In genomic region chrX:36864609-36865328, GRCm38 (mm10) we compare ENCODE assay signal across 8 mouse cellular contexts. TPM values are rescaled to one million over a fixed set of nuclear protein-coding genes. Genes with fewer than 3 reads are reported as not detected.
DNase-seq lines count a peak whose midpoint lies in the region; ATAC-seq and TF ChIP-seq lines count a peak whose summit lies in the region.

No protein-coding gene starts in this region.

- no peaks in the 10 kb centered on the region for H3K27me3 ChIP-seq in embryonic facial prominence, embryonic 12.5 days
- no peaks in the 10 kb centered on the region for H3K27me3 ChIP-seq in intestine, embryonic 15.5 days (replicated peaks)
- H3K27me3 ChIP-seq in neural tube, embryonic 12.5 days (replicated peaks): no peaks in the 10 kb centered on the region

- DNase-seq in lung, adult 2 months: no peak
- DNase-seq in lung, postnatal 10 days: no peak
- DNase-seq in adrenal gland, adult 2 months: no peak
- no peak for DNase-seq in thymus, postnatal 25 days
- no peak for DNase-seq in right cerebral cortex, postnatal 10 days (ENCODE audit: low spot score in 2 of 2)

- H3K4me3 ChIP-seq in lung, adult 2 months (replicated peaks; ENCODE audit: extremely low read depth, low read depth, low read length): peak overlapping the region; percentile 71
- peak overlapping the region; percentile 43 for H3K4me3 ChIP-seq in embryonic facial prominence, embryonic 12.5 days
- H3K4me3 ChIP-seq in intestine, embryonic 15.5 days (replicated peaks): peak overlapping the region; percentile 38
- H3K4me3 ChIP-seq in neural tube, embryonic 12.5 days: no peak overlapping the region; the same call in 1 of the 2 replicates

- TF ChIP-seq CTCF in lung, adult 2 months (IDR thresholded peaks at IDR 0.05; ENCODE audit: insufficient read depth, low read length): no peak

- ATAC-seq in embryonic facial prominence, embryonic 12.5 days (ENCODE audit: insufficient number of reproducible peaks, insufficient read depth, low FRiP score, low TSS enrichment): no peak
- ATAC-seq in intestine, embryonic 15.5 days: no peak; the same call in 1 of the 2 replicates
- peak; percentile 50; the same call in 1 of the 2 replicates for ATAC-seq in neural tube, embryonic 12.5 days (ENCODE audit: low FRiP score, low read depth)

- no peaks in the 10 kb centered on the region for H3K9me3 ChIP-seq in embryonic facial prominence, embryonic 12.5 days
- H3K9me3 ChIP-seq in intestine, embryonic 15.5 days: no peaks in the 10 kb centered on the region
- no peaks in the 10 kb centered on the region for H3K9me3 ChIP-seq in neural tube, embryonic 12.5 days

- no peaks in the 10 kb centered on the region for H3K4me1 ChIP-seq in lung, adult 2 months (ENCODE audit: control insufficient read depth, insufficient read depth, low read length)
- no peaks in the 10 kb centered on the region for H3K4me1 ChIP-seq in embryonic facial prominence, embryonic 12.5 days
- no peaks in the 10 kb centered on the region for H3K4me1 ChIP-seq in intestine, embryonic 15.5 days (replicated peaks)
- H3K4me1 ChIP-seq in neural tube, embryonic 12.5 days: no peaks in the 10 kb centered on the region

- peak overlapping the region; percentile 22; the same call in 1 of the 2 replicates for H3K4me2 ChIP-seq in embryonic facial prominence, embryonic 12.5 days (replicated peaks)
- 0 out of 2 replicates have a peak overlapping the region, but pooled peaks have one; percentile 30 for H3K4me2 ChIP-seq in intestine, embryonic 15.5 days (replicated peaks)
- peak overlapping the region; percentile 35 for H3K4me2 ChIP-seq in neural tube, embryonic 12.5 days (replicated peaks)

- WGBS in lung, adult 2 months: 60% methylated on average over 8 of the region's 8 CpGs
- WGBS in embryonic facial prominence, embryonic 12.5 days: 57% methylated on average over 8 of the region's 8 CpGs
- WGBS in intestine, embryonic 15.5 days: 55% methylated on average over 8 of the region's 8 CpGs
- WGBS in neural tube, embryonic 12.5 days: 55% methylated on average over 8 of the region's 8 CpGs

- no peak overlapping the region for H3K27ac ChIP-seq in embryonic facial prominence, embryonic 12.5 days
- H3K27ac ChIP-seq in intestine, embryonic 15.5 days: no peak overlapping the region
- no peak overlapping the region for H3K27ac ChIP-seq in neural tube, embryonic 12.5 days

- no peak overlapping the region for H3K9ac ChIP-seq in embryonic facial prominence, embryonic 12.5 days
- no peak overlapping the region for H3K9ac ChIP-seq in intestine, embryonic 15.5 days
- H3K9ac ChIP-seq in neural tube, embryonic 12.5 days: no peak overlapping the region

- no peak for TF ChIP-seq POLR2A in lung, adult 2 months (IDR thresholded peaks at IDR 0.05; ENCODE audit: borderline replicate concordance, extremely low read depth, low read depth, low read length)

- H3K36me3 ChIP-seq in embryonic facial prominence, embryonic 12.5 days: no peaks in the 10 kb centered on the region
- no peaks in the 10 kb centered on the region for H3K36me3 ChIP-seq in intestine, embryonic 15.5 days
- H3K36me3 ChIP-seq in neural tube, embryonic 12.5 days: no peaks in the 10 kb centered on the region

RNA-seq across cellular contexts. Expression of gene Ube2a, which starts 8.9 kb away (rescaled TPM):
- polyA plus RNA-seq in lung, adult 2 months (2012; rRNA removed): 23.1 and 27.1 TPM in 2 replicates
- 118 and 120 TPM in 2 replicates for polyA plus RNA-seq in embryonic facial prominence, embryonic 12.5 days (2016; fragmentation: Nextera tagmentation; extraction: Ambion mirVana)
- 103 and 115 TPM in 2 replicates for polyA plus RNA-seq in intestine, embryonic 15.5 days (2015; fragmentation: Nextera tagmentation; extraction: Ambion mirVana)
- polyA plus RNA-seq in neural tube, embryonic 12.5 days (2016; fragmentation: Nextera tagmentation; extraction: Ambion mirVana): 114 and 123 TPM in 2 replicates
- total RNA-seq in adrenal gland, adult 2 months (2021): 10 to 100 TPM; 66.8 to 74.4 TPM
- 33.2 and 38.6 TPM in 2 replicates for polyA plus RNA-seq in adrenal gland, adult 2 months (2012; rRNA removed)

RNA-seq across cellular contexts. Expression of gene C330007P06Rik, which starts 9.1 kb away (rescaled TPM):
- 18.6 and 22.7 TPM in 2 replicates for polyA plus RNA-seq in lung, adult 2 months (2012; rRNA removed)
- 36.4 and 37.7 TPM in 2 replicates for polyA plus RNA-seq in embryonic facial prominence, embryonic 12.5 days (2016; fragmentation: Nextera tagmentation; extraction: Ambion mirVana)
- 27.2 and 28.6 TPM in 2 replicates for polyA plus RNA-seq in intestine, embryonic 15.5 days (2015; fragmentation: Nextera tagmentation; extraction: Ambion mirVana)
- 30.0 and 30.7 TPM in 2 replicates for polyA plus RNA-seq in neural tube, embryonic 12.5 days (2016; fragmentation: Nextera tagmentation; extraction: Ambion mirVana)
- total RNA-seq in adrenal gland, adult 2 months (2021): 10 to 100 TPM; 47.8 to 56.8 TPM
- polyA plus RNA-seq in adrenal gland, adult 2 months (2012; rRNA removed): 8.8 and 10.1 TPM in 2 replicates

RNA-seq across cellular contexts. Expression of gene Nkrf, which starts 37.9 kb away (rescaled TPM):
- 0.48 and 0.80 TPM in 2 replicates for polyA plus RNA-seq in lung, adult 2 months (2012; rRNA removed)
- polyA plus RNA-seq in embryonic facial prominence, embryonic 12.5 days (2016; fragmentation: Nextera tagmentation; extraction: Ambion mirVana): 1.9 and 2.2 TPM in 2 replicates
- 1.7 and 2.1 TPM in 2 replicates for polyA plus RNA-seq in intestine, embryonic 15.5 days (2015; fragmentation: Nextera tagmentation; extraction: Ambion mirVana)
- 9.6 and 9.9 TPM in 2 replicates for polyA plus RNA-seq in neural tube, embryonic 12.5 days (2016; fragmentation: Nextera tagmentation; extraction: Ambion mirVana)
- 10 to 100 TPM in 1 of 2 experiments, 1 to 10 TPM in 1; 9.2 to 15.3 TPM for total RNA-seq in adrenal gland, adult 2 months (2021)
- polyA plus RNA-seq in adrenal gland, adult 2 months (2012; rRNA removed): 0.09 and 0.12 TPM in 2 replicates
